Mouse (Mus musculus): ENCODE data around the gene Trmt5.

Trmt5 gene

DNA sequence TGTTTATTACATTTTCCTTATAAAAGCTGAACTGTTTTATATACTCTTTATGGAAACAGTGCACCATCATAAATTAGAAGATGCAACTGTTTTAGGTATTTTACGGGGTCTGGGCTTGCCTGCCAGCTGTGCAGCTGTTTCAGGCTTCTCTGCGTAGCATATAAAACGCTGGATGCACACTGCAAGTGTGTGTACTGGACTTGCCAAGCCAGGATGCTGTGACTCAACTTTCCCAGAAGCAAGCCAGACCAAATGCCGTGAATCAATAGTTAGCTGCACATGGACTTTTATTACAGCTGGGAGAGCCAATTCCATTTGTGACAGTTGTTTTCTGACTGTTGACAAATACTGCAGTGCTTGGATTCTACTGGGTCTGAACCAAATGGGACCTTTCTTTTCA is 16.6 kb downstream of the Trmt5 start:
- ATAC-seq (ENCODE audit: low TSS enrichment): no peak

GRCm38 (mm10) chr12:73269531-73269930 is 17.0 kb downstream of the Trmt5 start:
- ATAC-seq (ENCODE audit: low TSS enrichment): no peak

GRCm38 (mm10) chr12:73268497-73268896 is 18.0 kb downstream of the Trmt5 start:
- no peak for ATAC-seq (ENCODE audit: low TSS enrichment)

- no peak for ATAC-seq (ENCODE audit: low TSS enrichment)
Observed at GRCm38 (mm10) chr12:73266597-73266996, 19.9 kb downstream of the Trmt5 start.

GRCm38 (mm10) chr12:73265381-73265978 is 21.0 kb downstream of the Trmt5 start:
- no peak for ATAC-seq (ENCODE audit: low TSS enrichment)

GRCm38 (mm10) chr12:73260339-73260738 is 26.2 kb downstream of the Trmt5 start:
- no peak for ATAC-seq (ENCODE audit: low TSS enrichment)

- ATAC-seq (ENCODE audit: low TSS enrichment): 0 out of 2 replicates have a peak, but pooled peaks have one; percentile 64
Observed at GRCm38 (mm10) chr12:73259269-73259668, 27.2 kb downstream of the Trmt5 start.

- no peak for ATAC-seq (ENCODE audit: low TSS enrichment)
Observed at GRCm38 (mm10) chr12:73255006-73255405, 31.5 kb downstream of the Trmt5 start.

- 0 out of 2 replicates have a peak, but pooled peaks have one; percentile 15 for ATAC-seq (ENCODE audit: low TSS enrichment)
Observed at GRCm38 (mm10) chr12:73245687-73246086, 40.8 kb downstream of the Trmt5 start.

GRCm38 (mm10) chr12:73241960-73242359 is 44.5 kb downstream of the Trmt5 start:
- peak; percentile 89 for ATAC-seq (ENCODE audit: low TSS enrichment)

GRCm38 (mm10) chr12:73232586-73232985 is 53.9 kb downstream of the Trmt5 start:
- no peak for ATAC-seq (ENCODE audit: low TSS enrichment)

DNA sequence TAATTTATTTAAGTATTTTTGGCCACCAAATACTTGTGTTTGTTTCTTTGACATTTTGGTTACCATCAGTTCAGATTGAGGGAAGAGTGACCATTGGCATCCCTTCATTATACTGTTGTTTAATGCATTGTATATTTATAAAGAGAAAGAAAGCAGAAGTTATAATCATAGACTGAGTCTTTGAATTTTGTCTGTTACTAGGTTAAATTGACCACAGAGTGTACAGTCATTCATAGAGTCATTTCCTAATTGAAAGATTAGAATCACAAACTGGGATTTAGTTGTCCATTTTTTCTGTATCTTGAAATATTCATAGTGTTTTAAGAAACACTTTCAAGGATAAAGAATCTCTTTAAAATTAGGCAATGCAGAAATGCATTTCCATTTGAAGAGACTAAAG is 55.0 kb downstream of the Trmt5 start:
- ATAC-seq (ENCODE audit: low TSS enrichment): no peak

DNA sequence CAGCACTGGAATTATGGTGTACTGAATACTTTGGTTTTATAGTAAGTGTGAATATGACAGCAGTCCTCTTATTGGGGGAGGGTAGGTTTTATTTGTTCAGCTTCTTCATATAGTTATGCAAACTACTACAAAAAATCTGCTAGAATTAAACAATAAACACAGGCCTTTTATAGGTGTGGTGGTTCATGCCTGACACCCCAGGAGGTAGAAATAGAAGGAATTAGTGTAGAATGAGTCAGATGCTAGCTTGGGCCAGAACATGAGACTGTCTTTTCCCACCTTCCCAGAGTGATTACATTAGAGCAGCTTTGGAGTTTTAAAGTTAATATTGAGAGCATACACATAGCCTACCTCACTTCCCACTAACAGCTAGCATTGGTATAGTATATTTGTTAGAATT is 56.3 kb downstream of the Trmt5 start:
- ATAC-seq (ENCODE audit: low TSS enrichment): no peak
